Mouse (Mus musculus): ENCODE data around the gene Cachd1.

GRCm38 (mm10) chr4:100896260-100897010, 120.0 kb downstream of the Cachd1 start:
- no peak for TF ChIP-seq GATA1 (IDR thresholded peaks at IDR 0.05; ENCODE audit: low read length)
- no peak for TF ChIP-seq TAL1 (IDR thresholded peaks at IDR 0.05; ENCODE audit: low read length)

Data from erythroblast, embryonic 14.5 days (primary cell).